Mouse (Mus musculus) layer of hippocampus, postnatal 14 days (tissue): ENCODE measurements around the gene Jaml. TPM values are rescaled to one million over a fixed set of nuclear protein-coding genes. Genes with fewer than 3 reads are reported as not detected.

Source experiments
- DNase-seq, 2 experiments: peaks; one replicate each; pipeline ENCODE4 v3.0.0; 2021 to 2022; ENCODE audit warnings: low spot score in 2 of 2, mixed read lengths in 1 of 2
- total RNA-seq, 2 experiments: library from RNA; stranded (reverse); gene quantifications; 2 replicates each; pipeline ENCODE4 v1.2.3; 2021

Gene Jaml
- total RNA-seq, 2 experiments from 2014 or later: 0.24 to 0.39 TPM

- DNase-seq: no peak
These were observed 1.1 kb upstream of the Jaml start for GRCm38 (mm10) chr9:45077859-45078258.

DNA sequence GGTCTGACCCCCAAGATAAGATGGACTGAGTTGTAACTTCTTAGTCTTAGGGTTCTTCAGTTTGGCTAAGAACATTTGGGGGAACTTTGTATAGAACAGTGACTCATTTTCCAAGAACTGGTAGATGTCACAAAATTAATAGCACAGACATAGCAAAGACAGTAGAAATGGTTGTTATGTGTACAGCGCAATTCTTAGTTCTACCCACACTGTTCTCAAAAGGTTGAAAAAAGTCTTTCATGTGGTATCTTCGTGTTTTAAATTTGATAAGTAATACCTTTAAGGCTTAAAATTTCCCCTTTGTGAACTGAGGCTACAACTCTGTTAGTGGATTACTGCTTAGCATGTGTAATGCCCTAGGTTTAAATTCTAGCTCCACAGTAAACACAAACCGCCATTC lies 4.1 kb downstream of the Jaml start:
- DNase-seq: no peak

GRCm38 (mm10) chr9:45084556-45084955 lies 5.6 kb downstream of the Jaml start:
- DNase-seq: no peak

- DNase-seq: no peak
These were observed 7.0 kb downstream of the Jaml start for GRCm38 (mm10) chr9:45085741-45086690.

- no peak for DNase-seq
These were observed 9.1 kb downstream of the Jaml start for GRCm38 (mm10) chr9:45088040-45088439.

DNA sequence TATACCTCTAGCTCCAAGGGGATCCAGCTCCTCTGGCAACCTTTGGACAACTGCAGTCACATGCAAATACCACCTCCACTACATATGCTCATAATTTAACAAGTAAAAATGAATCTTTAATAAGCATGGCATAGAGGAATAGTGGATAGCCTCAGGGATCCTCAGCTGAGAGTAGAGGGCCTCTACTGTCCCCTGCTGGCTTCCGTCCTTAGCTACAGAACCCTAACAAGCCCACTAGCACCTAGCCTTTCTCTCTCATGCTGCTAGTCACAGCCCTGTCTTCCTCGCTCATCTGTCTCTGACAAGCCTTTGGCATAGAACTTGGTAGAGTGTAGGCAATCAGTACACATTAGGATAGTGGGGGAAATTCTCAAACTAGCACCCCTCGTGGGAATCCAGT lies 11.8 kb downstream of the Jaml start:
- DNase-seq: no peak

- no peak for DNase-seq
These were observed 13.7 kb downstream of the Jaml start for GRCm38 (mm10) chr9:45092641-45093040.

DNA sequence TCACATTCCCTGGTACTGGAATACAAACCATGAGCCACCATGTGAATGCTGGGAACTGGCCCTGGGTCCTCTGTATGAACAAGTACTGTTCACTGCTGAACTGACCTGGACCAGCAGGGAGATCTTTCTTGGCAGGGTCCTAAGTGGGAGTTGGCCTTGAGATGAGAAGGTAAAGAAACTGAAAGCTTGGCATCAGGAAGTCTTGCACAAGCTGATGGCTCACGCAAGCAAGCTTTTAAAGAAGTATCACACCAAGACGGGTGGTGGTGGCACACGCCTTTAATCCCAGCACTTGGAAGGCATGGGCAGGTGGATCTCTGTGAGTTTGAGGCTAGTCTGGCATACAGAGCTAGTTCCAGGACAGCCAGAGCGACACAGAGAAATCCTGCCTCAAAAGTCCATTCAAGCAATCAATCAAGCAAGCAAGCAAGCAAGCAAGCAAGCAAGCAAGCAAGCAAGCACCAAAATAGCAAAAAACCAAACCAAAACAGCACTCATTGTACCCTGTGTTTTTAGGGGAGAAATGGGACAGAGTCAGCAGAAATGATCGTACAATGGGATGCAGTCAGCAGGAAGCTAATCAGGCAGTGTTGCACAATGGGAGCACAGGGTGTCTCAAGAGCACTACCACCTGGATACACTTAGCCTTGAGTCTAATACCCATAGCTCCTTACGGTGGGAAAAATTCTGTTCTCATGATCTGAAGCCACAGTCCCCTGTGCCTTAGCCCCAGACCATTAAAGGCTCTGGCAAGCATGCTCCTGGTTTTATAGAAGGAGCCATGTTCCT lies 16.4 kb downstream of the Jaml start:
- no peak for DNase-seq

DNA sequence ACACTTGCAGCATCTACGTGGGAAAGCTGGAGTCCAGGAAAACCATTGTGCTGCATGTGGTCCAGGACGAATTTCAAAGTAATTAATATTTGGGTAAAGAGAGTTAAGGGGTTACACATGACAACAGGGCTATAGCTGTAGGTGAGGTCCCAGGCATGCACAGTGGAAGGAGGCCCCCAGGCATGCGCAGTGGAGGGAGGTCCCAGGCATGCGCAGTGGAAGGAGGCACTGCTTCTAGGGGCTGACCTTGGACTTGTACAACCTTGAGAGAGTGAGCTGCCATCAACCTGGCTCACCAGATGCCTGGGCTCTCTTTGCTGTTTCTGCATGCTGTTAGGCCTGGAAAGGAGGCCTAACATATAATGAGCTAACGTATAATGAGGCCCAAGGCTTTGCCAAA lies 18.9 kb downstream of the Jaml start:
- DNase-seq: no peak

GRCm38 (mm10) chr9:45098426-45098825 lies 19.4 kb downstream of the Jaml start:
- DNase-seq: no peak

DNA sequence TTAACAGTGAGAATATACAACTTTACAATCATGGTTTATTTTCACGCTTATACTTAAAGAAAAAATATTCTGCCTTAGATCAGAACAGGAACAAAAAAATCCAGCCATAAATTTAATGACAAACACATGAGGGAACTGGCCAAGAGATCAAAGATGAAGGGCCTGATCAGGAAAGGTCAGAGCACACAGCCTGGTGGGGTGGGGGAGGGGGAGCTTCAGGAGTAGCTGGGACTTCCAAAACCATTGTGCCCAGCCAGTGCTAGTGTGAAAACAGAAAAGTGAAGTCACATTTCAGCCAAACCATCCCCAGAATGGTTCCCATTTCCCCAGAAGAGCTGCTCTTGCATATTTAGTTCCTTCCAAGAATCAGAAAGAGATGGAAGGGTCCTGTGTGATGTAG lies 23.5 kb downstream of the Jaml start:
- no peak for DNase-seq

- DNase-seq: no peak
These were observed 24.4 kb downstream of the Jaml start for GRCm38 (mm10) chr9:45103211-45103979.

GRCm38 (mm10) chr9:45105596-45106374 lies 26.8 kb downstream of the Jaml start:
- DNase-seq: no peak

DNA sequence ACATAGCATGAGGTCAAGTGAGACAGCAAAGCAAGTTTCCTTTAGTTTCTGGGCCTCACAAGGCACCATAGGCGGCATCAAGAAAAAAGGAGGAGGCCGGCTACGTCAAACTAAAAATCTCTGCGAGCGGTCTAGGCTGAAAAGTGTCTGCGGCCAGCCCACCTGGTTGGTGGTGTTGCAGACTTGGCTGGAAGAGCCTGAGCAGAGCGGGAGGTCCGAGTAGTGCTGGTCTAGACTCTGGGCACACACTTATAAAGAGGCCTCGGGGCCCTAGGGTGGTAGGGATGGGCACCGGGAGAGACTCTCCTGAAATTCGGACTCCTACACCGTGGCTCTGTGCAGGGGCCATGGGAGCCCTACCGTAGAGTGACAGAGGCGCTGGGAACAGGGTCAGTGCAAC lies 36.7 kb downstream of the Jaml start:
- peak; percentile 34 to 62 for DNase-seq

- DNase-seq: no peak
These were observed 37.8 kb downstream of the Jaml start for GRCm38 (mm10) chr9:45116819-45117218.

DNA sequence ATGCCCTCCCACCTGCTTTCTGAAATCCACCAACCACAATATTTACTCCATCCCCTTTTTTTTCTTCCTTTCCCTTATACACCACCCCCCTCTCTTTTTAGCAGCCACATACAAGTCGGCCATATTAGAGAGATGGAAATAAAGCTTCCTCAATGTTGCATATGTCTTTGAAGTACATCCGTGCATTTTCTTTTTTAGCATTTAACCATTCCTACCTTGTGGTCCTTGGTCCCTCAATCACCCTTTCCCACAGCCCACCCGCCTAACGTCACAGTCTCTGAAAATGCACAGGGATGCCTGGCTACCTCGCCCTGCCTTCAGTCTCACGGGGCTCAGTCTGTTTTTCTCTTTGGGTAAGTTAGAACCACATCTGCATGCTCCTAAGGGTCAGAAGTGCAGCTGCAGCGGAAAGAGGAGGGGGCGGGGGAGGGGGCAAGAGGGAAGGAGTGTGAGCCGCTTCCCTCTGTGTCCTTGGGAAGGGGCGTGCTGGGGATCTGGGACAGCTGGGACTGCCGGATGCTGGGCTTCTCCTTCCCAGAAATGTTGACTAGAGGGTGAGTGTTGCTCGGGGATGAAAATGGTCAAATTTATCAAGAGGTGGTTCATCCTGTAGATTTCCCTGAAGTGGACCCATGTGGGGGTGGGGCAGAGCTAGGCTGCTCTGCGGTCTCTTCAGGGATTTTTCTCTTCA lies 38.9 kb downstream of the Jaml start, which contains the start of gene Scn2b:
Gene Scn2b, plus strand, starts transcription at position 42 of the 691 bp plus-strand sequence.
- peak in 1 of 2 experiments; percentile 45 for DNase-seq

DNA sequence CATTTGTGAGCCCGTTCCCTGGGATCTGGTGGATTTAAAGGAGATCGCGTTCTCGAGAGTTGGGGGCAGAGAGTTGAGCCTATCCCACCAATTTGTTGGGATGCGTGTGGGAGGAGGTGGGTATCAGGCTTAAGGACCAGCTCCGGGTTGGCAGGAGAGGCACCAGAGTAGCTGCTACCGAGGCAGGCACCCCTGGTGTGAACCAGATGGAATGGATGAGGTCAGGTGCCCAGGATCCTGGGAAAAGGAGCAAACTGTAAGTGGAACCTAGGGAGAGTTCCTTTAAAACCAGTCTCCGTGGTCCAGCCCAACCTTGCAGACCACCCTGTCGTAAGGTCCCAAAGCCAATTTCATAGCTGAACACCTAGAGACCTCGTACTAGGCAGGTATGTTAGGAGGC lies 39.6 kb downstream of the Jaml start:
- peak in 1 of 2 experiments; percentile 12 for DNase-seq

GRCm38 (mm10) chr9:45119316-45119953 lies 40.5 kb downstream of the Jaml start:
- DNase-seq: no peak

DNA sequence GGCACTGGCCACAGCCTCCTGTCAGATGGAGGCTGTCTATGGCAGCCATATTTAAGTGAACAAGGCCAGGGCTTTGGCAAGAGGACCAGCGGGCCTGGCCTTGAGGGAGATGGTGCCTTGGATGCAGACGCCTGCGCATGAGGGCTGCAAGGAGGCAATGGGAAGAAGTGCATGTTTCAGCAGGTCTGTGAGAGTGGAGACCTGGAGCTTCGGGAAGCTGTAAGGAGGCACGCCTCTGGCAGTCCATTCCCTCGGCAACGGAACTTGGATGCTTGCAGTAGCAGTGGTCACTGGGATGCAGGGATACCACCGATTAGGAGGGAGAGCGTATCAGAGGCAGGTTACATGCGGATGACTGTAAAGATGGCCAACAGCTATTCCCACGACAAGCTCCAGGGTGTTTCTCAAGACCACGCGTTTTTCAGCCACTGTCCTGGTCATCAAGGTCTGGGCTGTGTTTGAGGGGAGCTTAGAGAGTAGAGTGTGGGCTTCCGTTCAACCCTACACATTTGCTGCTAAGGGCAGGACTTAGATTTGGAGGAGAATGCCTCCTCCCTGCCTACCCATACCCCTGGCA lies 41.1 kb downstream of the Jaml start:
- DNase-seq: no peak
